Mouse (Mus musculus) central nervous system, embryonic 14 days (tissue): ENCODE measurements around the gene C5ar2. TPM values are rescaled to one million over a fixed set of nuclear protein-coding genes. Genes with fewer than 3 reads are reported as not detected.

Source experiments
- polyA plus RNA-seq: library from polyadenylated mRNA; depleted of rRNA; stranded (reverse); fragments of >200 nt; gene quantifications from 2 replicates; pipeline ENCODE4 v1.2.3, GENCODE M21; 2012; rRNA removed

Gene C5ar2
- polyA plus RNA-seq: 0.05 and 0.08 TPM in 2 replicates

GRCm38 (mm10) chr7:16244067-16244466, at the start of gene C5ar2:
TSS of gene C5ar2 (minus strand) at chr7:16244154.

GRCm38 (mm10) chr7:16286026-16286961, 42.3 kb upstream of the C5ar2 start, which contains the start of gene Ccdc9:
TSS of gene Ccdc9 (minus strand) at chr7:16286795.

GRCm38 (mm10) chr7:16273081-16273765, 29.3 kb upstream of the C5ar2 start, which contains the start of gene Inafm1:
TSS of gene Inafm1 (minus strand) at chr7:16273617.

GRCm38 (mm10) chr7:16259110-16259590, 15.2 kb upstream of the C5ar2 start, which contains the start of gene C5ar1:
TSS of gene C5ar1 (minus strand) at chr7:16259540.

GRCm38 (mm10) chr7:16221582-16222272, 22.2 kb downstream of the C5ar2 start, which contains the start of gene Dhx34:
TSS of gene Dhx34 (minus strand) at chr7:16222037.

Other genes starting within 250 kb of the C5ar2 start
- 17.0 and 19.5 TPM in 2 replicates for gene Bicra, start 196.2 kb downstream of the C5ar2 start, polyA plus RNA-seq
- 0.11 and 0.13 TPM in 2 replicates for gene Zfp541, start 182.3 kb downstream of the C5ar2 start, polyA plus RNA-seq
- gene Napa, start 145.7 kb downstream of the C5ar2 start, polyA plus RNA-seq: 164 and 176 TPM in 2 replicates
- gene Kptn, start 124.3 kb downstream of the C5ar2 start, polyA plus RNA-seq: 38.6 and 42.9 TPM in 2 replicates
- gene Slc8a2, start 114.3 kb downstream of the C5ar2 start, polyA plus RNA-seq: 24.7 and 26.2 TPM in 2 replicates
- 189 and 199 TPM in 2 replicates for gene Meis3, start 69.1 kb downstream of the C5ar2 start, polyA plus RNA-seq
- gene Dhx34, start 22.1 kb downstream of the C5ar2 start, polyA plus RNA-seq: 16.8 and 17.2 TPM in 2 replicates
- 2.7 and 3.3 TPM in 2 replicates for gene C5ar1, start 15.4 kb upstream of the C5ar2 start, polyA plus RNA-seq
- 42.2 and 54.9 TPM in 2 replicates for gene Inafm1, start 29.5 kb upstream of the C5ar2 start, polyA plus RNA-seq
- 65.9 and 81.5 TPM in 2 replicates for gene Ccdc9, start 42.6 kb upstream of the C5ar2 start, polyA plus RNA-seq
- 22.1 TPM in 2 replicates for gene Bbc3, start 64.2 kb upstream of the C5ar2 start, polyA plus RNA-seq
- gene Sae1, start 143.7 kb upstream of the C5ar2 start, polyA plus RNA-seq: 174 and 178 TPM in 2 replicates
- 59.9 and 65.2 TPM in 2 replicates for gene Zc3h4, start 156.8 kb upstream of the C5ar2 start, polyA plus RNA-seq
- gene Tmem160, start 208.6 kb upstream of the C5ar2 start, polyA plus RNA-seq: 46.0 and 51.3 TPM in 2 replicates
- 3.0 and 3.2 TPM in 2 replicates for gene Npas1, start 233.6 kb upstream of the C5ar2 start, polyA plus RNA-seq